Mouse (Mus musculus) left cerebral cortex, postnatal 10 days (tissue): ENCODE measurements at regions not wholly inside any gene's neighbourhood (a gene's known extent, or its start where the extent isn't known, plus 50 kb on each side); places are given as distances from the start of the nearest gene placed in this dataset.

Experiments
- DNase-seq, 2 experiments: peaks; one replicate each; pipeline ENCODE4 v3.0.0; 2021 to 2022; ENCODE audit warnings: low spot score in 2 of 2, mixed read lengths in 1 of 2; ENCODE audit errors: extremely low spot score in 1 of 2
- intact Hi-C: fragments of 180-260 bp; cut with DNase I; formaldehyde crosslinking; loops from one replicate; pipeline ENCODE4 v1.15.1; 2025

DNA sequence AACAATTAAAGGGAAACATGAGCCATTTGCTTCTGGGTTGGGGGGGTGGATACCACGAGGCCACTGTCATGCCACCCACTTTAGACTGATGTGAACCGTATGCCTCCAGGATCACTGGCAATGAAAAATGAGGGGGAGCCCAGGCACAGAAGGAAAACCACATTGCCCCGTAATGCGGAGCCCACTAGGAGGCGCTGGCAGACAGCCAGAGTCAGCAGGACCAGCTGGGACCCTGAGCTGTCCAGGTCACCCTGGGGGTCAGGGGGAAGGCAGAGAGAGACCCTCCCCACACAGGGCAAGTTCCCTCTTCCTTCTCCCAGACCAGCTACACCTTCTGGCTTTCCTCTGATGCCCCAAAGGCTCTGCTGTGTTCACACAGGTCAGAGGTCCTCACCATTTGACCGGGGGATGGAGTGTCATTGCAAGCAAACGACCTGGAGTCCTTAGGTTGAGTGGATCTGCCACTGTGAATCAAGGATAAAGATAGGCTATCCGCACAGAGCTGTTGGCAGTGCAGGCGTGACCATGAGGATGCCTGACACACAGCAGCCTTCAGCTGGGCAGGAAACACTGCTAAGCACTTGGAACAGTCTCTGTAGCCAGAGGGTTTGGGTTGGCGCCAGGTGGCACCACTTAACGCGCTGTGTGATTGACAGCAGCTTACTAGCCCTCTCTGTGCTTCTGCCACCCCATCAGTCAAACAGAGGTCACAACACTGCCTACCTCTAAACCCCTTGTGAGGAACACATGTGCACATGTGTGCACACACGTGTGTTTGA, 400.2 kb downstream of the Sox9 start:
- DNase-seq, result peak in 1 of 2 experiments; percentile 48
- intact Hi-C loops, result no loop called here

GRCm38 (mm10) chr11:113183556-113183955, 401.5 kb downstream of the Sox9 start:
- intact Hi-C loops, result no loop called here
- peak in 1 of 2 experiments; percentile 36 for DNase-seq

- intact Hi-C loops, result no loop called here
- DNase-seq, result peak in 1 of 2 experiments; percentile 20
Observed at GRCm38 (mm10) chr11:113184095-113184494, 402.1 kb downstream of the Sox9 start.

GRCm38 (mm10) chr11:113187407-113187806, 405.4 kb downstream of the Sox9 start:
- DNase-seq, result no peak
- intact Hi-C loops, result no loop called here

- intact Hi-C loops, result no loop called here
- DNase-seq, result peak in 1 of 2 experiments; percentile 51
Observed at GRCm38 (mm10) chr11:113188263-113188920, 406.4 kb downstream of the Sox9 start.

DNA sequence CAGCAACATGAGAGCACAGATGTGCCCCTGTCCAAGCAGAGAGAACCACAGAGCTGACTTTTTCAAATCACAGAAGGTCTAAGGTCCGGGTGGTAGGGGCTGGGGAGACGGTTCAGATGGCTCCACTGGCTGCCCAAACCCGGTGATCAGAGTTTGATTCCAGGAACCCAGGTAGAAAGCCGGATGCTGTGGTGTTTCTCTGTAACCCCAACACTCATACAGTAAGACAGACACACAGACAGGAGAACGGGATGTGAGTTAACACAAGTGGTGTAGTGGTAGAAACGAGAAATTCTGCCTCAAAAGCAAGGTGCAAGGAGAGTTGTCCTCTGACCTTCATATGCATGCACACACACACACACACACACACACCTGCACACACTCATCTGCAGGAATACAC, 408.0 kb downstream of the Sox9 start:
- intact Hi-C loops, result no loop called here

GRCm38 (mm10) chr11:113190520-113190919, 408.5 kb downstream of the Sox9 start:
- no peak for DNase-seq
- intact Hi-C loops, result no loop called here

More for the DNA sequence above, 408.0 kb downstream of the Sox9 start:
- DNase-seq, result no peak

DNA sequence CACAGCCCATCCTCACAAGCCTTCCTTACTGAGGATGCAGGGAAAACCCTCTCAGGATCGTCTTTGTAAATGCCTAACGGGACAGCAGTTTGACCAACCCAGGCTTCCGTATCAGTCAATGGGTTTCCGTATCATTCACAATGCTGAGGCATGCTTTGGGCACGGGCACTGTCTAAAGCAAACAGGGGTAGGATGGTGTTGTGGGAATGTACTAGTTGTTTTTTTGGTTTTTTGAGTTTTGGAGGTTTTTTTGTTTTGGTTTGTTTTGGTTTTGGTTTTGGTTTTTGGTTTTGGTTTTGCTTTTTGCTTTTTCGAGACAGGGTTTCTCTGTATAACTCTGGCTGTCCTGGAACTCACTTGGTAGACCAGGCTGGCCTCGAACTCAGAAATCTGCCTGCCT, 409.0 kb downstream of the Sox9 start:
- intact Hi-C loops, result no loop called here
- DNase-seq, result no peak

DNA sequence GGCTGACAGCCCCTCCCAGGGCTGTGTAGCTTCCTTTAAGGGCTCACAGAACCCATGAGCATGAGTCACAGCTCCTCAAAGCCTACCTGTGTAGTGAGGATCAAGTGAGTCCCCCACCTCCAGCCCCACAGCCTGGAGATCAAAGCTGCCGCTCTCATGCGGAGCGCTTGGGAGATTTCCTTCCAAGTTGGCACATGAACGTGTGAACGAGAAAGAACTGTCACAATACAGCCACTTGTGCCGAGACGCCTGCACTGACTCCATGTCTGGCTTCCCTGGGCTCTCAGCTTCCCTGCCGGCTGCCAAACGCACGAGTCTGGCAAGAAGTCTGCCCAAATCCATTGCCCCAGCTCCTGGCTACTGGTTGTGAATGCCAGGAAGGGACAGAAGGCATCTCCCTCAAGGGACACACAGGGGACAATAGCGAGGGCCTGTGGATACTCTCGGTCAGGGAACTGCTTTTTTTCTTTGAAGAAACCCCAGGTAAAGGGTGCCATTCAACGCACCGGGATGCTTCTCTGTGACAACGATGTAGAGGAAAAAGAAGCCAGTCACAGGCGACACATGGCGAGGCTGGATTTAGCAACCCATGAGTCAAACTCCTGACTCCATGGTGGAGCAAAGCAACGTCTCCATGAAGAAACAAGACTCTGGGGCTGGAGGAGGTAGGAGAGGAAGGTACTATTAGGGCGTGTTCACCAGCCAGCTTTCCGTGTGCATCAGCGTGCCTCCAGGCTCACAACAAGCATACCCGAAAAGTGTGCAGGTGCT, 410.2 kb downstream of the Sox9 start:
- intact Hi-C loops, result no loop called here
- DNase-seq, result peak; percentile 61 to 64

DNA sequence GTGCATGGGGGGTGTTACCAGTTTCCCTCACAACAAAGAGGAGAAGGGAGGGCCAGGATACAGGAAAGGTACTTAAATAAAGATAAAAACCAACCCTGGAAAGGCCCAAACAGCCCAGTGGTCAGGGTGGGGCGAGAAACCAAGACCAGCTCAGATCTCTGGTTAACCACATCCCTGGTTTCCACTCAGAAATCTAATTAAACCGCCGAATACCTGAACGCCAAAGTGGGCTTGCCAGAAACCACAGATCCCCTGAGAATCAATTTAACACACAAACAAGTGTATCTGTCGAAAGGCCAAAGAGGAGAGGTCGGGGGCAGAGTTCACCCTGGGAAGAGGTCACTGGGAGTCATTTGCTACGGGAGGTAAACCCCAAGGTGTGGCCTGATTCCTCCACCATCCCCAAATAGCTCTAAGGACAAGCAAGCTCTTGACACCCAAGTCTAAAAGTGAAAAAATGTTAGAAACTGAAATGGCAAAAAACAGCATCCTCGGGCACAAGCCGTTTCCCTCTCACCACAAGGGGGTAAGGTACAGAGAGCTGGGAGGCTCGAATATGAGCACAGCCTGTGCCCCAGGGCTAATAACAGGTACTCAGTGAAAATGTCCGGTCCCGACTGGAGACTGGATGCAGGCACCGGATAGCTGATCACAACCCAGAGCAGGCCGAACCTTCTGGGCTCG, 412.3 kb downstream of the Sox9 start:
- intact Hi-C loops, result no loop called here
- DNase-seq, result no peak
